Mouse (Mus musculus) C2C12 (cell line): ENCODE data around the gene Gm12216.

ENCODE experiments used
- CTCF ChIP-seq: IDR thresholded peaks from one replicate; pipeline ENCODE4 v1.5.1; 2011; ENCODE audit not compliant: control insufficient read depth, insufficient read depth, insufficient read length
- FOSL1 ChIP-seq: IDR thresholded peaks from one replicate; pipeline ENCODE4 v1.8.0; 2011; ENCODE audit warnings: mild to moderate bottlenecking, low read length; ENCODE audit not compliant: poor library complexity, insufficient read depth, severe bottlenecking
- MYOD1 ChIP-seq: IDR thresholded peaks from one replicate; pipeline ENCODE4 v1.6.1; 2011; ENCODE audit warnings: low read depth; ENCODE audit not compliant: control insufficient read depth, insufficient read length
- MYOG ChIP-seq: IDR thresholded peaks from one replicate; pipeline ENCODE4 v1.6.1; 2011; ENCODE audit not compliant: control insufficient read depth, insufficient read length; ENCODE audit errors: extremely low read depth
- USF1 ChIP-seq: IDR thresholded peaks from one replicate; pipeline ENCODE4 v1.6.1; 2011; ENCODE audit warnings: low read depth, mild to moderate bottlenecking, control low read depth, moderate library complexity

GRCm38 (mm10) chr11:53734970-53735681 is 123.9 kb downstream of the Gm12216 start:
- TF ChIP-seq CTCF (no peak), USF1 (no peak), MYOD1 (no peak), FOSL1 (no peak), MYOG (no peak)
